Mouse (Mus musculus): Measurements from ENCODE around the gene Gga2. TPM values are rescaled to one million over a fixed set of nuclear protein-coding genes. Genes with fewer than 3 reads are reported as not detected.

The Gga2 gene
- polyA plus RNA-seq, 1 experiment from 2014 or later: 40.6 TPM

DNA sequence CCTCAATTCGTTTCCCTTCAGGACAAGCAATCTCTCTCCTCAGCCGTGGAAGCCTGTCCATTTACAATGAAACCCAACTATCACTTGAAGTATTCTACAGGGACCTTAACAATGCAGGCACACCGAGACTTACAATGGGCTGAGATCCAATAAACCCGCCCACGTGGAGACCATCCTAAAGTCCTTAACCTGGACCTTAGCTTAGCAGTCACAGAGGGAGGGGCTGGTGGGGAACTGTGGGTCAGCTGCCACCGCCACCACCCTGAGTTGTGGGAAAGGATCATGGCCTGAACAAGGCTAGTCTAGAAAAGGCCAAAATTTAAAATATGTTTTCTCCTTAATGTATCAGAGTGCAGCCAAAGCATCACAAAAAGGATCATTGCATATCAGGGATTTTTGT, 81.8 kb downstream of the Gga2 start:
- H3K4me3 ChIP-seq (ENCODE audit: low read depth, low read length): no peak overlapping the region
- H3K36me3 ChIP-seq (ENCODE audit: control insufficient read depth, insufficient read depth, low read length): no peaks in the 10 kb centered on the region
- no peaks in the 10 kb centered on the region for H3K27me3 ChIP-seq (ENCODE audit: control insufficient read depth, insufficient read depth, low read length)
- H3K4me2 ChIP-seq: no peak overlapping the region
- H3K9ac ChIP-seq (ENCODE audit: low read depth, low read length): no peak overlapping the region
- 63% methylated on average over 6 of the region's 6 CpGs for WGBS (ENCODE audit: insufficient replicate concordance)
- peaks cover 23% of the 10 kb centered on the region for H3K4me1 ChIP-seq (ENCODE audit: control insufficient read depth, insufficient read depth, low read length)
- H3K9me3 ChIP-seq (replicated peaks; ENCODE audit: control insufficient read depth, low read length): no peaks in the 10 kb centered on the region
- ATAC-seq (replicated peaks; ENCODE audit: insufficient number of reproducible peaks, low FRiP score, low TSS enrichment): no peak
- no peak overlapping the region for H3K27ac ChIP-seq (ENCODE audit: low read depth, low read length)

DNA sequence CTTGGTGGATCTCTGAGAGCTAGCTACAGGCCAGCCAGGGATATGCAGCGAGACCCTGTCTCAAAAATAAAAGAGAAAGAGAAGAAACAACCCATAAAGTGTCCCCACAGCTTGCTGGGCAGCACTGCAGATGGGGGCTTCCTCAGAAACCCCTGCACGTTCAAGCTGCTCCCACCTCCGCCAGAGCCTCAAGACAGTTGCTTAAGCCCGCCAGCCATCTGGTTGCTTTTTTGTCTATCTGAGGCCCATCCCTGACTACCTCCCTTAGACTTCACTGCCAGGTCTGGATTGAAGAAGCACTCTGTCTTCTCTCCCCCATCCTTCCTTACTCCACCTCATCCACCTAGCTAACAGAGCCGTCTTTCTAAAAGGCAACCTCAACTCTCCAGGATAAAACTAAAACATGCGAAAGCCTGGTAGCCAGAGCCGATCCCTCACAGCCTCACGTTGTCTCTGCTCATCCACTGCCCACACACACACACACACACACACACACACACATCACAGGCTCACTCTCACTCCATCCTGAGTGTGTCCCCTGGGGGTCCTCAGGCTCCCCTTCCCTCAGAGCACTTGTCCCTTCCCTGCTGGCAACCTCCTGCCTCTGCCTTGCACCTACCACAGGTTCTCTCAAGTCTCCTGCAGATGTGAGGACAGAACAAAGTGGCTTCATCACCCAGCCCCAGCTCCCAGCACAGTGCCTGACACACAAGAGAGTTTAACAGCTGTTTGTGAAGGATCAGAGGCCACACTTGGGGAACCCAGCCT, 82.7 kb downstream of the Gga2 start:
- H3K36me3 ChIP-seq (ENCODE audit: control insufficient read depth, insufficient read depth, low read length): no peaks in the 10 kb centered on the region
- WGBS (ENCODE audit: insufficient replicate concordance): 83% methylated on average over 8 of the region's 8 CpGs
- no peak for ATAC-seq (replicated peaks; ENCODE audit: insufficient number of reproducible peaks, low FRiP score, low TSS enrichment)
- no peaks in the 10 kb centered on the region for H3K27me3 ChIP-seq (ENCODE audit: control insufficient read depth, insufficient read depth, low read length)
- H3K9me3 ChIP-seq (replicated peaks; ENCODE audit: control insufficient read depth, low read length): no peaks in the 10 kb centered on the region
- H3K4me1 ChIP-seq (ENCODE audit: control insufficient read depth, insufficient read depth, low read length): peaks cover 23% of the 10 kb centered on the region
- no peak overlapping the region for H3K4me2 ChIP-seq
- no peak overlapping the region for H3K27ac ChIP-seq (ENCODE audit: low read depth, low read length)
- no peak overlapping the region for H3K4me3 ChIP-seq (ENCODE audit: low read depth, low read length)
- H3K9ac ChIP-seq (ENCODE audit: low read depth, low read length): no peak overlapping the region

DNA sequence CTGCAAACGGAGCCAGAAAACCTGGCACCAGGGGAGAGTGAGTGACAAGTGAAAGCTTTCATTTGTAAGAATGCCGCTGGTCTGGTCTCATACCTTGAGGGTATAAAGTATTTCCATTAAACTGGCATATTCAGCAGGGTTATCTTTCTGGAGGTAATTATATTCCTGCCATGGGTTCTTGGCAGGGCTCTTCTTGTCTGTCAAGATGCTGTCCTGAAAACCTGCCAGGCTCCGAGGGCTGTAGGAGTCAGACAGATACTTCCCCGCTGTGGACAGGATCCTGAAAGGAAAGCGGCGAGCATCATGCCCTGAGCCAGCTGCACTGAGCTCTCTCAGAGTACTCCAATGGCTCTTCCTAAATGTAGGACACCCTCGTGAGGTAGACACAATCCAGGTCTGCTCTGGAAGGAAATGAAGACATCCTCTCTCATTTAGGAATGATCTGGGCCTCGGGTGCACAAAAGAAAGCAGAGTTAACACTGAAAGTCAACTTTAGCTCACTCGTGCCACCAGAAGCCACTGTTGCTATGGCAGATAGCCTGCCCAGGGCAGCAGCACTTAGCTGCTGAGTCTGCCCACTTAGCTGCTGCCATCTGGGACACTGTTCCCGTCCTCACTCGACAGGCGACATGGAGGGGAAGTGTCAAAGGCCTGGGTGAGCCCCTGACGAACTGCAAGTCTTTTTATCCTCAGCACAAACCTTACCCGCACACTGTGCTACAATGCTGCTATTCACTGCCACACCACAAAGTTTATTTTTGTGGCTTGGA, 84.0 kb downstream of the Gga2 start:
- WGBS (ENCODE audit: insufficient replicate concordance): 39% methylated on average over 14 of the region's 14 CpGs
- H3K4me2 ChIP-seq: peak overlapping the region; percentile 25; the same call in 1 of the 2 replicates
- no peaks in the 10 kb centered on the region for H3K27me3 ChIP-seq (ENCODE audit: control insufficient read depth, insufficient read depth, low read length)
- no peaks in the 10 kb centered on the region for H3K36me3 ChIP-seq (ENCODE audit: control insufficient read depth, insufficient read depth, low read length)
- no peak overlapping the region for H3K27ac ChIP-seq (ENCODE audit: low read depth, low read length)
- no peak for ATAC-seq (replicated peaks; ENCODE audit: insufficient number of reproducible peaks, low FRiP score, low TSS enrichment)
- no peak overlapping the region for H3K4me3 ChIP-seq (ENCODE audit: low read depth, low read length)
- H3K4me1 ChIP-seq (ENCODE audit: control insufficient read depth, insufficient read depth, low read length): peaks cover 23% of the 10 kb centered on the region
- no peak overlapping the region for H3K9ac ChIP-seq (ENCODE audit: low read depth, low read length)
- H3K9me3 ChIP-seq (replicated peaks; ENCODE audit: control insufficient read depth, low read length): no peaks in the 10 kb centered on the region

Other genes starting within 250 kb of the Gga2 start
- not detected in 2 replicates for gene Scnn1b, start 156.2 kb downstream of the Gga2 start, polyA plus RNA-seq (2014; fragmentation: Nextera tagmentation; extraction: Ambion mirVana)
- 17.4 and 18.6 TPM in 2 replicates for gene Cog7, start 39.5 kb downstream of the Gga2 start, polyA plus RNA-seq (2014; fragmentation: Nextera tagmentation; extraction: Ambion mirVana)
- gene Ubfd1, start 46.0 kb upstream of the Gga2 start, polyA plus RNA-seq (2014; fragmentation: Nextera tagmentation; extraction: Ambion mirVana): 67.4 and 71.0 TPM in 2 replicates
- gene Ears2, start 46.0 kb upstream of the Gga2 start, polyA plus RNA-seq (2014; fragmentation: Nextera tagmentation; extraction: Ambion mirVana): 21.4 and 24.6 TPM in 2 replicates
- 1,202 and 1,222 TPM in 2 replicates for gene Ndufab1, start 80.7 kb upstream of the Gga2 start, polyA plus RNA-seq (2014; fragmentation: Nextera tagmentation; extraction: Ambion mirVana)
- gene Palb2, start 111.8 kb upstream of the Gga2 start, polyA plus RNA-seq (2014; fragmentation: Nextera tagmentation; extraction: Ambion mirVana): 12.6 and 13.9 TPM in 2 replicates
- gene Dctn5, start 111.8 kb upstream of the Gga2 start, polyA plus RNA-seq (2014; fragmentation: Nextera tagmentation; extraction: Ambion mirVana): 78.7 and 85.7 TPM in 2 replicates
- gene Plk1, start 138.2 kb upstream of the Gga2 start, polyA plus RNA-seq (2014; fragmentation: Nextera tagmentation; extraction: Ambion mirVana): 81.2 and 86.3 TPM in 2 replicates
- gene Ern2, start 165.0 kb upstream of the Gga2 start, polyA plus RNA-seq (2014; fragmentation: Nextera tagmentation; extraction: Ambion mirVana): not detected in 2 replicates
- 0.35 TPM in 1 of 2 replicates, not detected in the other for gene Chp2, start 198.3 kb upstream of the Gga2 start, polyA plus RNA-seq (2014; fragmentation: Nextera tagmentation; extraction: Ambion mirVana)